Mouse (Mus musculus) spleen, adult 2 months (tissue): ENCODE measurements around the gene Zdhhc5.

Experiments used
- CTCF ChIP-seq: fragments of 200-500 bp; IDR thresholded peaks from 2 replicates; pipeline ENCODE4 v1.5.1; 2011; ENCODE audit warnings: mild to moderate bottlenecking, inconsistent platforms; ENCODE audit not compliant: insufficient read depth, insufficient read length, insufficient replicate concordance; ENCODE audit errors: extremely low read depth
- POLR2A ChIP-seq: fragments of 200-500 bp; IDR thresholded peaks from 2 replicates; pipeline ENCODE4 v1.6.1; 2011; ENCODE audit warnings: low read depth, low read length, inconsistent platforms

- TF ChIP-seq CTCF (no peak), POLR2A (no peak)
Measured at GRCm38 (mm10) chr2:84741841-84742450, 27.0 kb upstream of the Zdhhc5 start.
